Mouse (Mus musculus): ENCODE measurements around the gene Casr.

DNA sequence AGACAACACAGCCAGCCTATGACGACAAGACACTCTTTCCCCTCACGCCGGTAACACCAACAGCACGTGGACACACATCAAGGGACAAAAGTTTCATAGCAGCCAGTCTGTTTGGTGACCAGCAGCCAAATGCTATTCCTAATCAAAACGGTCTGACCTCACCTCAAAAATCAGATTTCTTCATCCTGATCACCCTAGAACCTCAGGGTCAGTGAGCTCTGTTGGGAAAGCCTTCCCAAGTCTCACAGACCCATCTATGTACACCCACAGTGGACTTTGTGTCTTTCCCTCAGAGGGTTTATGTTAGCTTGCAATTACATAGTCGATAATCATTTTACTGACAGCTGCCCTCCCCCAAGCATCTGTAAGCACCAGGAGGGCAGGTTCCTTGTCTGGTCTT is 2.4 kb downstream of the Casr start:
- no peak for TF ChIP-seq CTCF (conservative IDR thresholded peaks at IDR 0.05; ENCODE audit: low read length)
- no peak for TF ChIP-seq NANOG (IDR thresholded peaks at IDR 0.05; ENCODE audit: borderline replicate concordance, low read length)

Data from E14TG2a.4 (cell line).